Mouse (Mus musculus): Measurements from ENCODE around the gene Fig4. TPM values are rescaled to one million over a fixed set of nuclear protein-coding genes. Genes with fewer than 3 reads are reported as not detected.

The Fig4 gene
- polyA plus RNA-seq, 1 experiment = 8.4 TPM

- peak; percentile 85 to 86 for DNase-seq (ENCODE audit: low read depth in 1 of 2, low spot score in 2 of 2)
- Histone ChIP-seq H3K4me1 (ENCODE audit: control insufficient read depth, insufficient read depth, insufficient read length) (0 out of 2 replicates have a peak, but pooled peaks cover 3% of the 10 kb centered on the region), H3K27ac (ENCODE audit: insufficient read depth, low read length) (peak within 1 kb of the TSS; percentile 78), H3K36me3 (ENCODE audit: control insufficient read depth, insufficient read depth, low read length) (no peaks in the 10 kb centered on the region), H3K27me3 (ENCODE audit: control insufficient read depth, insufficient read depth, low read length) (no peaks in the 10 kb centered on the region), H3K4me3 (ENCODE audit: extremely low read depth, insufficient read depth, insufficient read length) (peak within 1 kb of the TSS; percentile 88)
- TF ChIP-seq CTCF (IDR thresholded peaks at IDR 0.05; ENCODE audit: extremely low read depth, insufficient read depth, insufficient read length, insufficient replicate concordance) = no peak
- TF ChIP-seq POLR2A (IDR thresholded peaks at IDR 0.05; ENCODE audit: low read depth, low read length) = no peak
- WGBS = under 1% methylated on average over 25 of the region's 25 CpGs
Measured at GRCm38 (mm10) chr10:41303639-41304444, 782 bp upstream of the Fig4 start, which contains the start of gene Ak9. Ak9 (plus strand) TSS chr10:41303980.

GRCm38 (mm10) chr10:41300161-41300560 lies 2.9 kb downstream of the Fig4 start:
- TF ChIP-seq CTCF (IDR thresholded peaks at IDR 0.05; ENCODE audit: extremely low read depth, insufficient read depth, insufficient read length, insufficient replicate concordance) (no peak), POLR2A (IDR thresholded peaks at IDR 0.05; ENCODE audit: low read depth, low read length) (no peak)
- Histone ChIP-seq H3K4me3 (ENCODE audit: extremely low read depth, insufficient read depth, insufficient read length) (no peak overlapping the region), H3K27ac (ENCODE audit: insufficient read depth, low read length) (no peak overlapping the region), H3K4me1 (ENCODE audit: control insufficient read depth, insufficient read depth, insufficient read length) (no peaks in the 10 kb centered on the region), H3K36me3 (ENCODE audit: control insufficient read depth, insufficient read depth, low read length) (no peaks in the 10 kb centered on the region), H3K27me3 (ENCODE audit: control insufficient read depth, insufficient read depth, low read length) (no peaks in the 10 kb centered on the region)
- WGBS = 59% methylated on average over 1 of the region's 1 CpGs
- DNase-seq (ENCODE audit: low read depth in 1 of 2, low spot score in 2 of 2) = no peak

- H3K27me3 ChIP-seq (ENCODE audit: control insufficient read depth, insufficient read depth, low read length) = no peaks in the 10 kb centered on the region
- WGBS = 60% methylated on average over 7 of the region's 7 CpGs
- no peak for DNase-seq (ENCODE audit: low read depth in 1 of 2, low spot score in 2 of 2)
- no peak overlapping the region for H3K27ac ChIP-seq (ENCODE audit: insufficient read depth, low read length)
- no peaks in the 10 kb centered on the region; the same call in 1 of the 2 replicates for H3K4me1 ChIP-seq (ENCODE audit: control insufficient read depth, insufficient read depth, insufficient read length)
- H3K36me3 ChIP-seq (ENCODE audit: control insufficient read depth, insufficient read depth, low read length) = no peaks in the 10 kb centered on the region
- no peak for TF ChIP-seq CTCF (IDR thresholded peaks at IDR 0.05; ENCODE audit: extremely low read depth, insufficient read depth, insufficient read length, insufficient replicate concordance)
- no peak for TF ChIP-seq POLR2A (IDR thresholded peaks at IDR 0.05; ENCODE audit: low read depth, low read length)
- H3K4me3 ChIP-seq (ENCODE audit: extremely low read depth, insufficient read depth, insufficient read length) = no peak overlapping the region
Measured at GRCm38 (mm10) chr10:41295145-41295544, 7.9 kb downstream of the Fig4 start.

- 94% methylated on average over 11 of the region's 11 CpGs for WGBS
- H3K4me1 ChIP-seq (ENCODE audit: control insufficient read depth, insufficient read depth, insufficient read length) = no peaks in the 10 kb centered on the region; the same call in 1 of the 2 replicates
- H3K27ac ChIP-seq (ENCODE audit: insufficient read depth, low read length) = no peak overlapping the region
- no peaks in the 10 kb centered on the region for H3K36me3 ChIP-seq (ENCODE audit: control insufficient read depth, insufficient read depth, low read length)
- H3K27me3 ChIP-seq (ENCODE audit: control insufficient read depth, insufficient read depth, low read length) = no peaks in the 10 kb centered on the region
- no peak for TF ChIP-seq CTCF (IDR thresholded peaks at IDR 0.05; ENCODE audit: extremely low read depth, insufficient read depth, insufficient read length, insufficient replicate concordance)
- no peak for TF ChIP-seq POLR2A (IDR thresholded peaks at IDR 0.05; ENCODE audit: low read depth, low read length)
- no peak for DNase-seq (ENCODE audit: low read depth in 1 of 2, low spot score in 2 of 2)
- no peak overlapping the region for H3K4me3 ChIP-seq (ENCODE audit: extremely low read depth, insufficient read depth, insufficient read length)
Measured at GRCm38 (mm10) chr10:41294734-41295133, 8.3 kb downstream of the Fig4 start.

- Histone ChIP-seq H3K4me3 (ENCODE audit: extremely low read depth, insufficient read depth, insufficient read length) (no peak overlapping the region), H3K4me1 (ENCODE audit: control insufficient read depth, insufficient read depth, insufficient read length) (no peaks in the 10 kb centered on the region; the same call in 1 of the 2 replicates), H3K27ac (ENCODE audit: insufficient read depth, low read length) (no peak overlapping the region), H3K36me3 (ENCODE audit: control insufficient read depth, insufficient read depth, low read length) (no peaks in the 10 kb centered on the region), H3K27me3 (ENCODE audit: control insufficient read depth, insufficient read depth, low read length) (no peaks in the 10 kb centered on the region)
- 66% methylated on average over 7 of the region's 7 CpGs for WGBS
- DNase-seq (ENCODE audit: low read depth in 1 of 2, low spot score in 2 of 2) = no peak
- TF ChIP-seq CTCF (IDR thresholded peaks at IDR 0.05; ENCODE audit: extremely low read depth, insufficient read depth, insufficient read length, insufficient replicate concordance) (no peak), POLR2A (IDR thresholded peaks at IDR 0.05; ENCODE audit: low read depth, low read length) (no peak)
Measured at GRCm38 (mm10) chr10:41293019-41293418, 10.0 kb downstream of the Fig4 start.

- no peaks in the 10 kb centered on the region for H3K36me3 ChIP-seq (ENCODE audit: control insufficient read depth, insufficient read depth, low read length)
- no peaks in the 10 kb centered on the region for H3K27me3 ChIP-seq (ENCODE audit: control insufficient read depth, insufficient read depth, low read length)
- H3K4me3 ChIP-seq (ENCODE audit: extremely low read depth, insufficient read depth, insufficient read length) = no peak overlapping the region
- H3K4me1 ChIP-seq (ENCODE audit: control insufficient read depth, insufficient read depth, insufficient read length) = no peaks in the 10 kb centered on the region; the same call in 1 of the 2 replicates
- no peak for DNase-seq (ENCODE audit: low read depth in 1 of 2, low spot score in 2 of 2)
- H3K27ac ChIP-seq (ENCODE audit: insufficient read depth, low read length) = no peak overlapping the region
- 76% methylated on average over 2 of the region's 2 CpGs for WGBS
- no peak for TF ChIP-seq POLR2A (IDR thresholded peaks at IDR 0.05; ENCODE audit: low read depth, low read length)
- TF ChIP-seq CTCF (IDR thresholded peaks at IDR 0.05; ENCODE audit: extremely low read depth, insufficient read depth, insufficient read length, insufficient replicate concordance) = no peak
Measured at GRCm38 (mm10) chr10:41291021-41291420, 12.0 kb downstream of the Fig4 start.
